Mouse (Mus musculus) small intestine, adult 2 months (tissue): ENCODE measurements around the gene Hspa12a. TPM values are rescaled to one million over a fixed set of nuclear protein-coding genes. Genes with fewer than 3 reads are reported as not detected.

Experiments
- H3K27ac ChIP-seq: fragments of 200-500 bp; 2 replicates; pipeline ENCODE4 v1.5.1; 2012; ENCODE audit warnings: low read depth, low read length, control low read depth, inconsistent platforms; ENCODE audit not compliant: insufficient read depth
- H3K27me3 ChIP-seq: fragments of 200-500 bp; 2 replicates; pipeline ENCODE4 v1.6.1; 2012; ENCODE audit warnings: mild to moderate bottlenecking, moderate library complexity, low read length, inconsistent platforms; ENCODE audit not compliant: control insufficient read depth, insufficient read depth
- H3K36me3 ChIP-seq: fragments of 200-500 bp; 2 replicates; pipeline ENCODE4 v1.6.1; 2012; ENCODE audit warnings: mild to moderate bottlenecking, low read length, control low read depth, inconsistent platforms; ENCODE audit not compliant: control insufficient read depth, insufficient read depth
- H3K4me1 ChIP-seq: fragments of 200-500 bp; 2 replicates; pipeline ENCODE4 v1.6.1; 2012; ENCODE audit warnings: low read length, inconsistent platforms, mixed read lengths; ENCODE audit not compliant: control insufficient read depth, insufficient read depth, insufficient read length
- H3K4me3 ChIP-seq: fragments of 200-500 bp; 2 replicates; pipeline ENCODE4 v1.5.1; 2012; ENCODE audit warnings: low read depth, mild to moderate bottlenecking, control low read depth, inconsistent platforms, low read length, moderate library complexity
- CTCF ChIP-seq: fragments of 200-500 bp; IDR thresholded peaks from 2 replicates; pipeline ENCODE4 v1.5.1; 2012; ENCODE audit warnings: low read depth, mild to moderate bottlenecking, control low read depth, inconsistent platforms, low read length, moderate library complexity, mixed read lengths; ENCODE audit not compliant: insufficient replicate concordance, insufficient read length; ENCODE audit errors: extremely low read depth
- POLR2A ChIP-seq: fragments of 200-500 bp; IDR thresholded peaks from 2 replicates; pipeline ENCODE4 v1.6.1; 2012; ENCODE audit warnings: low read depth, mild to moderate bottlenecking, control low read depth, inconsistent platforms, low read length, moderate library complexity
- WGBS: fragments of 180-500 bp; shearing (Covaris S2); methylation state at CpG from one replicate; pipeline ENCODE4 v1.1.7; 2018; 5-methylcytosine and 5-hydroxymethylcytosine counted together
- polyA plus RNA-seq: library from polyadenylated mRNA; depleted of rRNA; stranded (reverse); fragments of >200 nt; gene quantifications from 2 replicates; pipeline ENCODE4 v1.2.3, GENCODE M21; 2012

Hspa12a gene
- polyA plus RNA-seq, 1 experiment = 16.7 TPM

GRCm38 (mm10) chr19:58781566-58781965, 161.9 kb downstream of the Hspa12a start:
- Histone ChIP-seq H3K27me3 (no peaks in the 10 kb centered on the region), H3K4me3 (no peak overlapping the region), H3K36me3 (no peaks in the 10 kb centered on the region), H3K4me1 (no peaks in the 10 kb centered on the region; the same call in 1 of the 2 replicates), H3K27ac (no peak overlapping the region)
- WGBS = 71% methylated on average over 4 of the region's 4 CpGs
- TF ChIP-seq CTCF (no peak), POLR2A (no peak)

- TF ChIP-seq POLR2A (no peak), CTCF (no peak)
- no peak overlapping the region for H3K4me3 ChIP-seq
- no peaks in the 10 kb centered on the region for H3K4me1 ChIP-seq
- no peaks in the 10 kb centered on the region for H3K27me3 ChIP-seq
- no peak overlapping the region for H3K27ac ChIP-seq
- no peaks in the 10 kb centered on the region for H3K36me3 ChIP-seq
- WGBS = 24% methylated on average over 5 of the region's 5 CpGs
Measured at GRCm38 (mm10) chr19:58776461-58776860, 167.0 kb downstream of the Hspa12a start.

GRCm38 (mm10) chr19:58767329-58767728, 176.1 kb downstream of the Hspa12a start:
- H3K36me3 ChIP-seq = no peaks in the 10 kb centered on the region
- TF ChIP-seq CTCF (no peak), POLR2A (no peak)

DNA sequence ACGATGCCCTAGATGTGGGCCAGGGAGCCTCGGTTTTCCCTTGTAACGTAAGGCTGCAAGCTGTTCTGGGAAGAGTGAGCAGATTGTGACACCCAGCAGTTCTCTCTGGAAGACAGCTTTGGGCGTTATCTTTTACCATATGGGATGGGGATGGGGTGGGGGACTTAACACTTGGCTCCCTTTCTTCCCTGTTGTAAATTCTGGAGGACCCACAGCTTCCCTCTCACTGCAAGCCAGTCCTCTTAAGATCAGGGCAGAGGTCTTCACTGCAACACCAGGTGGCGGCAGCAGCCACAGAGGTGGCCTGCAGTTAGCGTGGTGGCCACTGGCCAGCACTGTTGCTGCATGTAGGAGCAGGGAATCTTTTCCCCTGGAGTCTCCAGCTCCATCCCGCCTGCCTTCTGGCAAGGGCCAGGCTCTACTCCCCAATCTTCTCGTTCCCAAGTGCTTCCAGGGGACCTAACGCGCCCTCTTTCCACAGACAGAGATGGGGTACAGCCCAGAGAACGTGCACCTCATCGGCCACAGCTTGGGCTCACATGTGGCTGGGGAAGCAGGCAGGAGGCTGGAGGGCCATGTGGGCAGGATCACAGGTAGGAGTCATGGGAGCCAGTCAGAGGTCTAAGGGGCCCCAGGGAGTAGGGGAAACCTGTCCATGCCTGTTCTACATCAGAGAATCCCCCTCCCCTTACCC, 180.5 kb downstream of the Hspa12a start:
- Histone ChIP-seq H3K27ac (no peak overlapping the region), H3K4me3 (0 out of 2 replicates have a peak overlapping the region, but pooled peaks have one; percentile 3), H3K4me1 (peaks cover 13% of the 10 kb centered on the region; the same call in 1 of the 2 replicates), H3K27me3 (no peaks in the 10 kb centered on the region), H3K36me3 (no peaks in the 10 kb centered on the region)
- WGBS = 28% methylated on average over 12 of the region's 12 CpGs
- TF ChIP-seq POLR2A (no peak), CTCF (peak; percentile 80)

More at GRCm38 (mm10) chr19:58767329-58767728, 176.1 kb downstream of the Hspa12a start:
- 97% methylated on average over 6 of the region's 6 CpGs for WGBS
- Histone ChIP-seq H3K4me1 (peaks cover 2% of the 10 kb centered on the region; the same call in 1 of the 2 replicates), H3K4me3 (no peak overlapping the region), H3K27ac (no peak overlapping the region), H3K27me3 (no peaks in the 10 kb centered on the region)

DNA sequence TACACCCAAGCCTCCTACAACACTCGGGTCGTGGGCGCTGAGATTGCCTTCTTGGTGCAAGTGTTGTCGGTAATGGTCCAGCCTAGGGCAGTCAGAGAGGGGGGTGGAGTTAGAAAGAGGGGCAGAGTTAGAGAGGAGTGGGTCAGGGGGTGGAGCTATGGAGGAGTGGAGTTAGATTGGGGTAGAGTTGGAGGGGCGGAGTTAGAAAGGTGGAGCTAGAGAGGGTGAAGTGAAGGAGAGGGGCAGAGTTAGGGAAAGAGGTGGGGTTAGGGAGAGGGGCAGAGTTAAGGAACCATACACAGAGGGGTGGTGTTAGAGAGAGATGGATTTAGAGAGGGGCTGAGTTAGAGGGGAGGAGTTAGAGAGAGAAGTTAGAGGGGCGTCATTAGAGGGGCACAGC, 181.1 kb downstream of the Hspa12a start:
- 52% methylated on average over 6 of the region's 6 CpGs for WGBS
- TF ChIP-seq POLR2A (no peak), CTCF (no peak)
- H3K27me3 ChIP-seq = no peaks in the 10 kb centered on the region
- H3K27ac ChIP-seq = no peak overlapping the region
- H3K4me3 ChIP-seq = no peak overlapping the region
- peaks cover 13% of the 10 kb centered on the region; the same call in 1 of the 2 replicates for H3K4me1 ChIP-seq
- no peaks in the 10 kb centered on the region for H3K36me3 ChIP-seq

DNA sequence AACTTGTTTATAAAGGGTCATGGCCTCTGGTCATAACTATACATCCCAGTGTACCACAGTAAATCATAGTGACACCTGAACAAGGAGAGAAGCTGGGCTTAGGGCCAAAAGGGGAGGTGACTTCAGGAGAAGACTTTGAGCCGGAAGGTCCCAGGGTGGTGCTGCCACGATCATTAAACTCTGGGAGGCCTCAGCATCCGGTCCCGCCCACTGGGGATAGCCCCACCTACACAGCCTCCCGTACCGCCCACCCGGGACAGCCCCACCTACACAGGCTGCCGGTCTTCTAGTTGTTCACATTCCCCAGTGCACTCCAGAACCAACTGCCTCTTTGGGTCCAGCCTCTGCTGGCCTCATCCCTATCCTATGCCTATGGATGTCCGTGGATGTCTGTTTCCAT, 184.0 kb downstream of the Hspa12a start, which contains the start of gene Pnliprp2:
Pnliprp2 (plus strand) TSS at position 297 of the 400 bp plus-strand sequence.
- no peak for TF ChIP-seq POLR2A
- TF ChIP-seq CTCF = no peak
- Histone ChIP-seq H3K27me3 (no peaks in the 10 kb centered on the region), H3K27ac (peak within 1 kb of the TSS; percentile 96), H3K4me3 (peak within 1 kb of the TSS; percentile 50), H3K36me3 (no peaks in the 10 kb centered on the region), H3K4me1 (peaks cover 13% of the 10 kb centered on the region; the same call in 1 of the 2 replicates)
- WGBS = 17% methylated on average over 9 of the region's 9 CpGs

DNA sequence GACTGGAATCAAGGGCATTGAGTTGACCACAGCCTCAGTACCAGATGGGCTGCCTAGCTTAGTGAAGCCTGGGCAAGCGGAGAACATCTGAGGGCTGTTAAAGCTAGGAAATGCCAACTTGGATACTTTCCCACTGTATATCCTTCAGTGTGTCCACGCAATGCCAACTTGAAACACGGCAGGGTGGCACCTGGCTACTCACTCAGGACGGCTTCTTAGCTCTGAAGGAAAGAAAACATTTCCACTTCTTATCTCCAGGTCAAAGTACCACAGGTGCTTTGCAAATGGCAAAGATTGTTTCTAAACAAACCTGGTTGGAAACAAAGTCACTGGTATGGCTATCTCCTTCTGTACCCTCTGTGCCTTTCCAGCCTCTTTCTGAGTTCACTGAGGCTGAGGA, 184.6 kb downstream of the Hspa12a start:
- peaks cover 13% of the 10 kb centered on the region; the same call in 1 of the 2 replicates for H3K4me1 ChIP-seq
- peak overlapping the region; percentile 96 for H3K27ac ChIP-seq
- no peaks in the 10 kb centered on the region for H3K27me3 ChIP-seq
- TF ChIP-seq POLR2A (no peak), CTCF (no peak)
- WGBS = 19% methylated on average over 4 of the region's 4 CpGs
- H3K36me3 ChIP-seq = no peaks in the 10 kb centered on the region
- no peak overlapping the region for H3K4me3 ChIP-seq
